Mouse (Mus musculus): ENCODE measurements at regions not wholly inside any gene's neighbourhood (a gene's known extent, or its start where the extent isn't known, plus 50 kb on each side); places are given as distances from the start of the nearest gene placed in this dataset.

- TF ChIP-seq CTCF (IDR thresholded peaks at IDR 0.05; ENCODE audit: insufficient read depth, low read length): no peak
- no peak for TF ChIP-seq POLR2A (IDR thresholded peaks at IDR 0.05; ENCODE audit: borderline replicate concordance, extremely low read depth, low read depth, low read length)
Observed at GRCm38 (mm10) chr12:27765948-27766347, 423.6 kb upstream of the Sox11 start.
